ENCODE assay signal across 8 mouse cellular contexts in the genomic region with DNA sequence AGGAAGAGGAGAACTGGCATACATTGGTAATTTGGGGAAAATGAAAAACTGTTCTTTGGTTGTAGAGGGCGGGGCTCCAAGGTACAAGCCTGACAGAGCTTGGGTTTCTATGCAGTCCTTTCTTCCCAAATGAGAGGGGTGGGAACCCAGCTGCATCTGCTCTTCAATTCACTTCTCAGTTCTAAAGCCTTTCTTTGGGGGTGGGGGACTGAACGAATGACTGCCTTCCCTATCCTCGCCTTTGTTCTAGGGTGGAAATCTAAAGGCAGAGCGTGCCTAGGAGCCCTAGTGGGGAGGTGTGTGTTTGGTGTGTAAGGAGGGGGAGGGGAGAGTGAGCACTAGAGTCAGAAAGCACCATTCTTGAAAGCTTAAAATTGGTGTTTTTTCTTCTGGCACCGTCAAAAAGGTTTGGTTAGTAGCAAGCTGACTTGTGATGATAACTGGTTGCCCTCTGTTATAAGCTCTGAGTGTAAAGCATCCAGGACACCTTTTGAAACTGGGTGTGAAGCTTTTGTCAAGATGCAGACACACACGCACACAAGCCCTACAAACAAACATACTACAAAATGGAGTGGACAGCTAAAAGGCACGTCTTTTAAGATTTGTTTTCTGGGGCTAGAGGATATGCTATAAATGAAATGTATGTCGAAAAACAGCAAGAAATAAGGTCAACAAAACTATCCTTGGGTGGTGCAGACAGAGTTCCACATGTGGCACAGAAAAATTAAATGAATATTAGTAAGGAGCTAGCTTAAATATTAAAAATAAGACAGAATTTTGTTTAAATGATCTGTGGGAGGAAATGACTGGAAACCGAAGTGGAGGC. TPM values are rescaled to one million over a fixed set of nuclear protein-coding genes. Genes with fewer than 3 reads are reported as not detected.
DNase-seq lines count a peak whose midpoint lies in the region; ATAC-seq and TF ChIP-seq lines count a peak whose summit lies in the region.

No protein-coding gene starts in this region.

- WGBS in embryonic facial prominence, embryonic 12.5 days = 26% methylated on average over 9 of the region's 9 CpGs
- 34% methylated on average over 9 of the region's 9 CpGs for WGBS in limb, embryonic 10.5 days
- 11% methylated on average over 9 of the region's 9 CpGs for WGBS in neural tube, embryonic 14.5 days

- intact Hi-C loops in gastrocnemius, postnatal 14 days (cut with DNase I; ENCODE audit: low total_unique reads) = no loop called here

- no peak overlapping the region; the same call in 1 of the 2 replicates for H3K9ac ChIP-seq in embryonic facial prominence, embryonic 12.5 days
- peak overlapping the region; percentile 92 for H3K9ac ChIP-seq in neural tube, embryonic 14.5 days (replicated peaks; ENCODE audit: low read depth, low read length)

- H3K27me3 ChIP-seq in embryonic facial prominence, embryonic 12.5 days = no peaks in the 10 kb centered on the region
- H3K27me3 ChIP-seq in limb, embryonic 10.5 days (ENCODE audit: low read depth, poor library complexity, severe bottlenecking) = peaks cover 13% of the 10 kb centered on the region; the same call in 1 of the 2 replicates
- H3K27me3 ChIP-seq in neural tube, embryonic 14.5 days (ENCODE audit: control insufficient read depth, insufficient read depth, low read length) = no peaks in the 10 kb centered on the region

- TF ChIP-seq CTCF in layer of hippocampus, adult 2 months (conservative IDR thresholded peaks at IDR 0.05) = no peak; the same call in 1 of the 2 replicates

- H3K9me3 ChIP-seq in embryonic facial prominence, embryonic 12.5 days = no peaks in the 10 kb centered on the region
- H3K9me3 ChIP-seq in limb, embryonic 10.5 days (replicated peaks) = no peaks in the 10 kb centered on the region
- no peaks in the 10 kb centered on the region; the same call in 1 of the 2 replicates for H3K9me3 ChIP-seq in neural tube, embryonic 14.5 days (ENCODE audit: control insufficient read depth, low read length)

- H3K4me1 ChIP-seq in embryonic facial prominence, embryonic 12.5 days = no peaks in the 10 kb centered on the region
- H3K4me1 ChIP-seq in limb, embryonic 10.5 days = peaks cover 16% of the 10 kb centered on the region
- H3K4me1 ChIP-seq in neural tube, embryonic 14.5 days (ENCODE audit: control insufficient read depth, insufficient read depth, low read length) = peaks cover 18% of the 10 kb centered on the region

- H3K36me3 ChIP-seq in embryonic facial prominence, embryonic 12.5 days = no peaks in the 10 kb centered on the region
- no peaks in the 10 kb centered on the region for H3K36me3 ChIP-seq in limb, embryonic 10.5 days
- H3K36me3 ChIP-seq in neural tube, embryonic 14.5 days (ENCODE audit: control insufficient read depth, insufficient read depth, low read length) = 0 out of 2 replicates have a peak, but pooled peaks cover 6% of the 10 kb centered on the region

- no peak for DNase-seq in layer of hippocampus, adult 2 months (ENCODE audit: low spot score in 2 of 2)
- DNase-seq in layer of hippocampus, postnatal 25 days (ENCODE audit: extremely low spot score in 1 of 2, low spot score in 1 of 2) = no peak
- no peak for DNase-seq in limb, embryonic 10.5 days (ENCODE audit: low spot score)
- no peak for DNase-seq in gastrocnemius, adult 18-20 months (ENCODE audit: low spot score)
- no peak for DNase-seq in frontal cortex, postnatal 36 days (ENCODE audit: low spot score in 2 of 2)
- DNase-seq in gastrocnemius, postnatal 14 days = no peak

- ATAC-seq in embryonic facial prominence, embryonic 12.5 days (ENCODE audit: insufficient number of reproducible peaks, insufficient read depth, low FRiP score, low TSS enrichment) = no peak
- peak; percentile 64 for ATAC-seq in neural tube, embryonic 14.5 days (ENCODE audit: low read depth)

- H3K4me2 ChIP-seq in embryonic facial prominence, embryonic 12.5 days (replicated peaks) = peak overlapping the region; percentile 88
- H3K4me2 ChIP-seq in neural tube, embryonic 14.5 days (ENCODE audit: low read depth, low read length) = peak overlapping the region; percentile 46

- H3K4me3 ChIP-seq in layer of hippocampus, adult 2 months = peak overlapping the region; percentile 94
- peak overlapping the region; percentile 67 for H3K4me3 ChIP-seq in embryonic facial prominence, embryonic 12.5 days
- peak overlapping the region; percentile 70 for H3K4me3 ChIP-seq in limb, embryonic 10.5 days
- H3K4me3 ChIP-seq in neural tube, embryonic 14.5 days (ENCODE audit: low read depth, low read length) = peak overlapping the region; percentile 93

- peak overlapping the region; percentile 86 for H3K27ac ChIP-seq in layer of hippocampus, adult 2 months
- no peak overlapping the region for H3K27ac ChIP-seq in embryonic facial prominence, embryonic 12.5 days
- H3K27ac ChIP-seq in limb, embryonic 10.5 days = no peak overlapping the region
- peak overlapping the region; percentile 90 for H3K27ac ChIP-seq in neural tube, embryonic 14.5 days (ENCODE audit: low read depth, low read length)

RNA-seq across cellular contexts. Expression of a gene that starts 1.2 kb away (rescaled TPM):
- total RNA-seq in layer of hippocampus, adult 2 months (2021) = 1,000 to 10,000 TPM; 1,082 to 1,114 TPM
- 1,000 to 10,000 TPM in 1 of 2 experiments, 100 to 1,000 TPM in 1; 974 to 1,066 TPM for total RNA-seq in layer of hippocampus, postnatal 25 days (2021)
- 34.7 and 42.4 TPM in 2 replicates for polyA plus RNA-seq in embryonic facial prominence, embryonic 12.5 days (2016; fragmentation: Nextera tagmentation; extraction: Ambion mirVana)
- polyA plus RNA-seq in limb, embryonic 10.5 days (2016; fragmentation: Nextera tagmentation; extraction: Ambion mirVana) = 11.2 and 14.8 TPM in 2 replicates
- 458 and 523 TPM in 2 replicates for polyA plus RNA-seq in neural tube, embryonic 14.5 days (2014; fragmentation: Nextera tagmentation; extraction: Ambion mirVana)
- total RNA-seq in gastrocnemius, adult 18-20 months (2021) = 1 to 10 TPM; 1.8 to 4.0 TPM
- 1 to 10 TPM; 4.0 to 5.2 TPM for total RNA-seq in gastrocnemius, postnatal 14 days (2021)

Comparison
In these comparisons a context has a peak if more than half of its experiments do, and no peak if none do; other contexts are left out.
1. H3K27ac ChIP-seq: peak in layer of hippocampus, adult 2 months (single experiment) and neural tube, embryonic 14.5 days (single experiment); none in embryonic facial prominence, embryonic 12.5 days (single experiment) and limb, embryonic 10.5 days (single experiment).
2. RNA of a gene that starts 1.2 kb away (total RNA-seq): 1,082 to 1,114 TPM in layer of hippocampus, adult 2 months and 974 to 1,066 TPM in layer of hippocampus, postnatal 25 days; 4.0 to 5.2 TPM in gastrocnemius, postnatal 14 days and 1.8 to 4.0 TPM in gastrocnemius, adult 18-20 months; every median in the first group is over 100 times any median in the second.
3. Peak in every context shown above with its lines, with median percentiles within 50 percentile points of each other: H3K4me3 ChIP-seq.